Mouse (Mus musculus) heart, adult 11 months (tissue): ENCODE results near the gene Cxcl17.
"Not testable (repeated sequence)": the region's sequence is repeated elsewhere in the genome, so short reads cannot be mapped to it uniquely, and the experiment has no call there.

Source experiments
- DNase-seq: peaks from one replicate; pipeline ENCODE4 v3.0.0; 2022

The Cxcl17 gene

GRCm38 (mm10) chr7:25424429-25424828 lies 11.7 kb upstream of the Cxcl17 start:
- peak; percentile 93 for DNase-seq

GRCm38 (mm10) chr7:25422286-25422841 lies 9.7 kb upstream of the Cxcl17 start:
- peak; percentile 88 for DNase-seq

- DNase-seq: no peak
These were observed 7.3 kb upstream of the Cxcl17 start for GRCm38 (mm10) chr7:25419943-25420342.

- DNase-seq: no peak
These were observed 6.8 kb upstream of the Cxcl17 start for GRCm38 (mm10) chr7:25419536-25419935.

GRCm38 (mm10) chr7:25417597-25417996 lies 4.9 kb upstream of the Cxcl17 start:
- no peak for DNase-seq

- peak; percentile 72 for DNase-seq
These were observed 825 bp downstream of the Cxcl17 start for GRCm38 (mm10) chr7:25411861-25412260.

- peak; percentile 69 for DNase-seq
These were observed 1.6 kb downstream of the Cxcl17 start for GRCm38 (mm10) chr7:25410969-25411615.

GRCm38 (mm10) chr7:25409114-25409760 lies 3.4 kb downstream of the Cxcl17 start:
- DNase-seq: peak; percentile 69

GRCm38 (mm10) chr7:25406468-25406867 lies 6.2 kb downstream of the Cxcl17 start:
- peak; percentile 64 for DNase-seq

- peak; percentile 90 for DNase-seq
These were observed 10.0 kb downstream of the Cxcl17 start for GRCm38 (mm10) chr7:25402671-25403101.

- peak; percentile 75 for DNase-seq
These were observed 10.7 kb downstream of the Cxcl17 start for GRCm38 (mm10) chr7:25401986-25402385.

- peak; percentile 4 for DNase-seq
These were observed 11.1 kb downstream of the Cxcl17 start for GRCm38 (mm10) chr7:25401551-25401950.

GRCm38 (mm10) chr7:25399028-25399427 lies 13.7 kb downstream of the Cxcl17 start:
- DNase-seq: not testable (repeated sequence)

GRCm38 (mm10) chr7:25398610-25399009 lies 14.1 kb downstream of the Cxcl17 start, which contains the start of gene Lipe:
TSS of gene Lipe (minus strand) at chr7:25398710.
- peak; percentile 70 for DNase-seq

- DNase-seq: peak; percentile 94
These were observed 16.1 kb downstream of the Cxcl17 start for GRCm38 (mm10) chr7:25396621-25397020.

- peak; percentile 100 for DNase-seq
These were observed 16.8 kb downstream of the Cxcl17 start for GRCm38 (mm10) chr7:25395558-25396521.

GRCm38 (mm10) chr7:25395186-25395557 lies 17.5 kb downstream of the Cxcl17 start:
- no peak for DNase-seq

GRCm38 (mm10) chr7:25394754-25395153 lies 17.9 kb downstream of the Cxcl17 start:
- peak; percentile 88 for DNase-seq

- DNase-seq: peak; percentile 84
These were observed 19.1 kb downstream of the Cxcl17 start for GRCm38 (mm10) chr7:25393451-25394210.

- peak; percentile 89 for DNase-seq
These were observed 19.8 kb downstream of the Cxcl17 start for GRCm38 (mm10) chr7:25392851-25393250.

GRCm38 (mm10) chr7:25391856-25392453 lies 20.7 kb downstream of the Cxcl17 start:
- DNase-seq: peak; percentile 91

GRCm38 (mm10) chr7:25390986-25391385 lies 21.7 kb downstream of the Cxcl17 start:
- DNase-seq: peak; percentile 94
